Mouse (Mus musculus): ENCODE results near the gene Fsd2. TPM values are rescaled to one million over a fixed set of nuclear protein-coding genes. Genes with fewer than 3 reads are reported as not detected.

The Fsd2 gene
- total and polyA plus RNA-seq, 3 experiments, result 0.26 to 1.6 (median 0.54) TPM

DNA sequence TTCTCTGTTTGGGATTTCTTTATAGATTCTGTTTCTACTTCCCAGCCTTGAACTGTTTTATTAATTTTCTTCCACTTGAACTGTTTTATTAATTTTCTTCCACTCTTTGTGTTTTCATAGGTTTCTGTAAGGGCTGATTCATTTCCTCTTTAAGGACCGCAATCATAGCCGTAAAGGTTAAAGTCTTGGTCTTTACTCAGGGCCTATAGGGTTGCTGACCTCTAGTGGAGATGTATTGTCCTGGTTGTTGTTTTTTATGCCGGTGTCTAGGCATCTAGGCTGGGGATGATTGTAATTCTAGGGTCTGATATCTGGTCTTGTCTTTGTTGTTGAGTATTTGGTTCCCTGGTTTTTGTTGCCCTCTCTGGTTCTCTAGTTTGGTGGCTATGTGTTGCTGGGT, 16.8 kb upstream of the Fsd2 start:
- Histone ChIP-seq H3K36me3 (replicated peaks in 1 of 2; ENCODE audit: control insufficient read depth in 1 of 2, insufficient read depth in 1 of 2, low read length in 1 of 2) (peaks cover 41 to 66% of the 10 kb centered on the region in 2 experiments), H3K27me3 (replicated peaks) (no peaks in the 10 kb centered on the region), H3K4me1 (ENCODE audit: control insufficient read depth in 1 of 2, insufficient read depth in 2 of 2) (no peaks in the 10 kb centered on the region), H3K9me3 (replicated peaks; ENCODE audit: low read length) (peaks cover 13% of the 10 kb centered on the region), H3K9ac (ENCODE audit: insufficient read depth, low read depth) (no peak overlapping the region), H3K4me2 (ENCODE audit: insufficient read depth, low read depth, poor library complexity, severe bottlenecking) (no peak overlapping the region), H3K79me2 (replicated peaks; ENCODE audit: control insufficient read depth, extremely low read depth, insufficient read depth, poor library complexity, severe bottlenecking) (no peaks in the 10 kb centered on the region; the same call in 1 of the 2 replicates), H3K4me3 (replicated peaks in 1 of 3; ENCODE audit: low read depth in 2 of 3, low read length in 2 of 3, poor library complexity in 1 of 3) (no peak overlapping the region), H3K27ac (ENCODE audit: insufficient read depth, low read depth) (no peak overlapping the region)
- DNase-seq (ENCODE audit: extremely low read depth), result no peak
- dilution Hi-C loops (cut with MboI; ENCODE audit: extremely low pct_ligation_motif_present, extremely low pct_unique_long_range_greater_than_20kb, low sequenced_read_pairs), result no loop called here
- in situ Hi-C loops (cut with MboI; ENCODE audit: low pct_ligation_motif_present, low pct_unique_long_range_greater_than_20kb, low sequenced_read_pairs), result no loop called here
- TF ChIP-seq CTCF (conservative IDR thresholded peaks at IDR 0.05 in 1 of 2, IDR thresholded peaks at IDR 0.05 in 1 of 2; ENCODE audit: low read depth in 2 of 2, low read length in 2 of 2) (peak in 1 of 2 experiments; percentile 30; a peak in 2 of 4 replicates), ZC3H11A (IDR thresholded peaks at IDR 0.05; ENCODE audit: low read depth, low read length) (no peak)

- H3K9me3 ChIP-seq (replicated peaks; ENCODE audit: low read length), result no peaks in the 10 kb centered on the region
- H3K27me3 ChIP-seq (replicated peaks), result no peaks in the 10 kb centered on the region
- peaks cover 0 to 4% of the 10 kb centered on the region in 2 experiments; a peak in 2 of 4 replicates for H3K4me1 ChIP-seq (ENCODE audit: control insufficient read depth in 1 of 2, insufficient read depth in 2 of 2)
- no peak overlapping the region for H3K4me3 ChIP-seq (replicated peaks in 1 of 3; ENCODE audit: low read depth in 2 of 3, low read length in 2 of 3, poor library complexity in 1 of 3)
- no peak overlapping the region for H3K4me2 ChIP-seq (ENCODE audit: insufficient read depth, low read depth, poor library complexity, severe bottlenecking)
- H3K27ac ChIP-seq (ENCODE audit: insufficient read depth, low read depth), result no peak overlapping the region
- no peak for DNase-seq (ENCODE audit: extremely low read depth)
- dilution Hi-C loops (cut with MboI; ENCODE audit: extremely low pct_ligation_motif_present, extremely low pct_unique_long_range_greater_than_20kb, low sequenced_read_pairs), result no loop called here
- peaks cover 42 to 65% of the 10 kb centered on the region in 2 experiments for H3K36me3 ChIP-seq (replicated peaks in 1 of 2; ENCODE audit: control insufficient read depth in 1 of 2, insufficient read depth in 1 of 2, low read length in 1 of 2)
- no peak overlapping the region for H3K9ac ChIP-seq (ENCODE audit: insufficient read depth, low read depth)
- peaks cover 3% of the 10 kb centered on the region for H3K79me2 ChIP-seq (replicated peaks; ENCODE audit: control insufficient read depth, extremely low read depth, insufficient read depth, poor library complexity, severe bottlenecking)
- TF ChIP-seq PAX5 (IDR thresholded peaks at IDR 0.05; ENCODE audit: low read length) (no peak), MAX (IDR thresholded peaks at IDR 0.05; ENCODE audit: low read length) (no peak), BHLHE40 (IDR thresholded peaks at IDR 0.05; ENCODE audit: low read depth, low read length) (no peak), MXI1 (IDR thresholded peaks at IDR 0.05; ENCODE audit: low read depth, low read length) (no peak), POLR2A (IDR thresholded peaks at IDR 0.05; ENCODE audit: low read depth, low read length) (no peak), KAT2A (IDR thresholded peaks at IDR 0.05; ENCODE audit: insufficient replicate concordance, low read length) (no peak)
- in situ Hi-C loops (cut with MboI; ENCODE audit: low pct_ligation_motif_present, low pct_unique_long_range_greater_than_20kb, low sequenced_read_pairs), result no loop called here
Observed at GRCm38 (mm10) chr7:81579312-81579711, 12.6 kb upstream of the Fsd2 start.

GRCm38 (mm10) chr7:81578413-81578812, 11.7 kb upstream of the Fsd2 start:
- Histone ChIP-seq H3K4me2 (ENCODE audit: insufficient read depth, low read depth, poor library complexity, severe bottlenecking) (no peak overlapping the region), H3K4me1 (ENCODE audit: control insufficient read depth in 1 of 2, insufficient read depth in 2 of 2) (peaks cover 0 to 11% of the 10 kb centered on the region in 2 experiments; a peak in 2 of 4 replicates), H3K27ac (ENCODE audit: insufficient read depth, low read depth) (no peak overlapping the region), H3K9ac (ENCODE audit: insufficient read depth, low read depth) (no peak overlapping the region), H3K9me3 (replicated peaks; ENCODE audit: low read length) (no peaks in the 10 kb centered on the region), H3K36me3 (replicated peaks in 1 of 2; ENCODE audit: control insufficient read depth in 1 of 2, insufficient read depth in 1 of 2, low read length in 1 of 2) (peaks cover 36 to 61% of the 10 kb centered on the region in 2 experiments), H3K27me3 (replicated peaks) (no peaks in the 10 kb centered on the region), H3K79me2 (replicated peaks; ENCODE audit: control insufficient read depth, extremely low read depth, insufficient read depth, poor library complexity, severe bottlenecking) (peaks cover 9% of the 10 kb centered on the region), H3K4me3 (replicated peaks in 1 of 3; ENCODE audit: low read depth in 2 of 3, low read length in 2 of 3, poor library complexity in 1 of 3) (no peak overlapping the region)
- dilution Hi-C loops (cut with MboI; ENCODE audit: extremely low pct_ligation_motif_present, extremely low pct_unique_long_range_greater_than_20kb, low sequenced_read_pairs) (no loop called here), in situ Hi-C loops (cut with MboI; ENCODE audit: low pct_ligation_motif_present, low pct_unique_long_range_greater_than_20kb, low sequenced_read_pairs) (no loop called here)
- no peak for DNase-seq (ENCODE audit: extremely low read depth)
- TF ChIP-seq USF2 (conservative IDR thresholded peaks at IDR 0.05; ENCODE audit: low read depth, low read length) (no peak), MXI1 (IDR thresholded peaks at IDR 0.05; ENCODE audit: low read depth, low read length) (no peak), MAX (IDR thresholded peaks at IDR 0.05; ENCODE audit: low read length) (no peak), BHLHE40 (IDR thresholded peaks at IDR 0.05; ENCODE audit: low read depth, low read length) (no peak), JUN (IDR thresholded peaks at IDR 0.05; ENCODE audit: insufficient read depth, low read depth, low read length) (no peak), CHD2 (IDR thresholded peaks at IDR 0.05; ENCODE audit: low read length) (no peak), RCOR1 (conservative IDR thresholded peaks at IDR 0.05; ENCODE audit: low read depth, low read length) (no peak)

Data from CH12.LX (cell line).